Mouse (Mus musculus): ENCODE results near the gene Nelfb. TPM values are rescaled to one million over a fixed set of nuclear protein-coding genes. Genes with fewer than 3 reads are reported as not detected.
A peak's percentile ranks its signal among the peaks of the same experiment; 100 is the strongest.

The Nelfb gene
- polyA plus RNA-seq, 2 experiments: 84.4 to 88.4 TPM

GRCm38 (mm10) chr2:25185625-25186574, 25.4 kb downstream of the Nelfb start:
- peak overlapping the region; percentile 88 for H3K4me2 ChIP-seq (replicated peaks; ENCODE audit: low read depth, low read length, severe bottlenecking)
- ATAC-seq (ENCODE audit: low FRiP score, low read depth) (peak; percentile 73), DNase-seq (ENCODE audit: low spot score) (no peak)
- H3K9me3 ChIP-seq (ENCODE audit: control insufficient read depth, low read length): no peaks in the 10 kb centered on the region
- peak overlapping the region; percentile 45 for H3K4me3 ChIP-seq (replicated peaks; ENCODE audit: low read length)
- H3K9ac ChIP-seq (ENCODE audit: low read depth, low read length, severe bottlenecking): peak overlapping the region; percentile 56
- H3K4me1 ChIP-seq (ENCODE audit: control insufficient read depth, insufficient read depth, low read length): peaks cover 6% of the 10 kb centered on the region
- 2% methylated on average over 45 of the region's 64 CpGs for WGBS
- no peak overlapping the region for H3K27ac ChIP-seq (replicated peaks; ENCODE audit: low read depth, low read length)
- H3K36me3 ChIP-seq (ENCODE audit: control insufficient read depth, insufficient read depth, low read length): no peaks in the 10 kb centered on the region
- no peak for TF ChIP-seq POLR2A (IDR thresholded peaks at IDR 0.05; ENCODE audit: borderline replicate concordance, extremely low read depth, insufficient read depth, insufficient read length)
- peaks cover 40% of the 10 kb centered on the region for H3K27me3 ChIP-seq (ENCODE audit: control insufficient read depth, insufficient read depth, low read length)

GRCm38 (mm10) chr2:25184496-25184895, 26.8 kb downstream of the Nelfb start:
- H3K4me2 ChIP-seq (replicated peaks; ENCODE audit: low read depth, low read length, severe bottlenecking): no peak overlapping the region
- no peak for ATAC-seq (ENCODE audit: low FRiP score, low read depth)
- H3K27ac ChIP-seq (replicated peaks; ENCODE audit: low read depth, low read length): no peak overlapping the region
- H3K4me1 ChIP-seq (ENCODE audit: control insufficient read depth, insufficient read depth, low read length): peaks cover 18% of the 10 kb centered on the region
- H3K4me3 ChIP-seq (replicated peaks; ENCODE audit: low read length): no peak overlapping the region
- no peak for TF ChIP-seq POLR2A (IDR thresholded peaks at IDR 0.05; ENCODE audit: borderline replicate concordance, extremely low read depth, insufficient read depth, insufficient read length)
- DNase-seq (ENCODE audit: low spot score): no peak
- WGBS: 87% methylated on average over 7 of the region's 7 CpGs
- H3K36me3 ChIP-seq (ENCODE audit: control insufficient read depth, insufficient read depth, low read length): no peaks in the 10 kb centered on the region
- H3K9ac ChIP-seq (ENCODE audit: low read depth, low read length, severe bottlenecking): no peak overlapping the region
- peaks cover 54% of the 10 kb centered on the region for H3K27me3 ChIP-seq (ENCODE audit: control insufficient read depth, insufficient read depth, low read length)
- H3K9me3 ChIP-seq (ENCODE audit: control insufficient read depth, low read length): no peaks in the 10 kb centered on the region

DNA sequence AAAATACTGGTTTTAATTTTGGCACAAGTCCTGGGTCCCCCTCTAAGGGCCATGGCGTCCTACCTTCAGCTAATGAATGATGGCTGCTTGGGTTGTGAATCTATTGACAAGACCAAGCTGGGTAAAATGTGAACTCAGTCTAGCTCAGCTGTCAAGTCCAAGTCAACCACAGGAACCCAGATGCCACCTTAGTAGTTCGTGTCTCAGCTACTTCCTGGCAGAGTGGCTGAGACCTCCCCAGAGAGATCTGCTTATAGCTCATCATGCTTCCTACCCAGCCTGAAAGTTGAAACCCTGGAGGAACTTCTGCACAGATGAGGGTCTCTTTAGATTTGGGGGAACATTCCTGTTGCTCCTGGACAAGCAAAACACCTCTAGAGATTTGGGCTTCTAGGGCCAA, 28.0 kb downstream of the Nelfb start:
- H3K4me2 ChIP-seq (replicated peaks; ENCODE audit: low read depth, low read length, severe bottlenecking): no peak overlapping the region
- H3K4me1 ChIP-seq (ENCODE audit: control insufficient read depth, insufficient read depth, low read length): peaks cover 22% of the 10 kb centered on the region
- H3K9me3 ChIP-seq (ENCODE audit: control insufficient read depth, low read length): no peaks in the 10 kb centered on the region
- TF ChIP-seq POLR2A (IDR thresholded peaks at IDR 0.05; ENCODE audit: borderline replicate concordance, extremely low read depth, insufficient read depth, insufficient read length): no peak
- no peak overlapping the region for H3K27ac ChIP-seq (replicated peaks; ENCODE audit: low read depth, low read length)
- no peaks in the 10 kb centered on the region for H3K36me3 ChIP-seq (ENCODE audit: control insufficient read depth, insufficient read depth, low read length)
- WGBS: 77% methylated on average over 2 of the region's 2 CpGs
- H3K9ac ChIP-seq (ENCODE audit: low read depth, low read length, severe bottlenecking): no peak overlapping the region
- ATAC-seq (ENCODE audit: low FRiP score, low read depth) (no peak), DNase-seq (ENCODE audit: low spot score) (no peak)
- peak overlapping the region; percentile 55; the same call in 1 of the 2 replicates for H3K4me3 ChIP-seq (replicated peaks; ENCODE audit: low read length)
- peaks cover 58% of the 10 kb centered on the region for H3K27me3 ChIP-seq (ENCODE audit: control insufficient read depth, insufficient read depth, low read length)

GRCm38 (mm10) chr2:25182664-25183063, 28.6 kb downstream of the Nelfb start:
- no peak overlapping the region for H3K27ac ChIP-seq (replicated peaks; ENCODE audit: low read depth, low read length)
- WGBS: 26% methylated on average over 6 of the region's 6 CpGs
- no peaks in the 10 kb centered on the region for H3K9me3 ChIP-seq (ENCODE audit: control insufficient read depth, low read length)
- H3K4me1 ChIP-seq (ENCODE audit: control insufficient read depth, insufficient read depth, low read length): peaks cover 28% of the 10 kb centered on the region
- H3K27me3 ChIP-seq (ENCODE audit: control insufficient read depth, insufficient read depth, low read length): peaks cover 58% of the 10 kb centered on the region
- no peak for DNase-seq (ENCODE audit: low spot score)
- peak overlapping the region; percentile 55 for H3K4me3 ChIP-seq (replicated peaks; ENCODE audit: low read length)
- TF ChIP-seq POLR2A (IDR thresholded peaks at IDR 0.05; ENCODE audit: borderline replicate concordance, extremely low read depth, insufficient read depth, insufficient read length): no peak
- no peak for ATAC-seq (ENCODE audit: low FRiP score, low read depth)
- no peak overlapping the region; the same call in 1 of the 2 replicates for H3K4me2 ChIP-seq (replicated peaks; ENCODE audit: low read depth, low read length, severe bottlenecking)
- H3K36me3 ChIP-seq (ENCODE audit: control insufficient read depth, insufficient read depth, low read length): no peaks in the 10 kb centered on the region
- H3K9ac ChIP-seq (ENCODE audit: low read depth, low read length, severe bottlenecking): 0 out of 2 replicates have a peak overlapping the region, but pooled peaks have one; percentile 12

GRCm38 (mm10) chr2:25181891-25182397, 29.3 kb downstream of the Nelfb start:
- Histone ChIP-seq H3K27ac (replicated peaks; ENCODE audit: low read depth, low read length) (no peak overlapping the region), H3K4me2 (replicated peaks; ENCODE audit: low read depth, low read length, severe bottlenecking) (peak overlapping the region; percentile 88), H3K27me3 (ENCODE audit: control insufficient read depth, insufficient read depth, low read length) (peaks cover 58% of the 10 kb centered on the region), H3K9me3 (ENCODE audit: control insufficient read depth, low read length) (no peaks in the 10 kb centered on the region), H3K9ac (ENCODE audit: low read depth, low read length, severe bottlenecking) (peak overlapping the region; percentile 43), H3K36me3 (ENCODE audit: control insufficient read depth, insufficient read depth, low read length) (no peaks in the 10 kb centered on the region), H3K4me1 (ENCODE audit: control insufficient read depth, insufficient read depth, low read length) (peaks cover 35% of the 10 kb centered on the region), H3K4me3 (replicated peaks; ENCODE audit: low read length) (peak overlapping the region; percentile 55)
- no peak for TF ChIP-seq POLR2A (IDR thresholded peaks at IDR 0.05; ENCODE audit: borderline replicate concordance, extremely low read depth, insufficient read depth, insufficient read length)
- WGBS: 1% methylated on average over 16 of the region's 17 CpGs
- DNase-seq (ENCODE audit: low spot score) (no peak), ATAC-seq (ENCODE audit: low FRiP score, low read depth) (no peak)
